Mouse (Mus musculus): ENCODE measurements around the gene Vmn1r116. TPM values are rescaled to one million over a fixed set of nuclear protein-coding genes. Genes with fewer than 3 reads are reported as not detected.
"Not testable (repeated sequence)": the region's sequence is repeated elsewhere in the genome, so short reads cannot be mapped to it uniquely, and the experiment has no call there.

The Vmn1r116 gene
- polyA plus RNA-seq (2015; fragmentation: Nextera tagmentation; extraction: Ambion mirVana) = not detected in 2 replicates

DNA sequence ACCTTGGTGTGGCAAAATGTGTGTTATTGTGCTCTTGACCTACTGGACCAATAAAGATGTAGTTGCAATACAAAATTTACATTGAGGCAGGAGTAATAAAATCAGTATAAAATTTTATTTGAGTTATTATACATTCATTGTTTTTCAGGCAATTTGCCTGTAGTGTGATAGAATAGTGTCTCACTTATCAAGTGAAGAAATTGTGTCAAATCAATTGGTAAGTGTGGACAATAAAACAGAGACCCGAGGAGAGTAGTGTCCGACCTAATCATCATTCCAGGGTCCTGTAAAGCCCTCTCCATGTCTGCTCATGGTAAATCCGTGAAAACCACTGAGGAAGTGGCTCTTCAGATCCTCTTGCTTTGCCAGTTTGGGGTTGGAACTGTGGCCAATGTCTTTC, at the start of gene Vmn1r116:
Vmn1r116 (plus strand) TSS at position 301 of the 400 bp plus-strand sequence.
- H3K27ac ChIP-seq (ENCODE audit: low read length); H3K4me3 ChIP-seq (ENCODE audit: low read length); H3K36me3 ChIP-seq (ENCODE audit: insufficient read depth, low read length); H3K4me1 ChIP-seq (ENCODE audit: insufficient read depth, low read length); ATAC-seq (ENCODE audit: low FRiP score, low TSS enrichment); H3K27me3 ChIP-seq (ENCODE audit: insufficient read depth, low read length); H3K9me3 ChIP-seq (ENCODE audit: low read length); H3K9ac ChIP-seq (replicated peaks; ENCODE audit: low read length); H3K4me2 ChIP-seq (replicated peaks; ENCODE audit: low read depth, low read length): not testable (repeated sequence)
- 56% methylated on average over 2 of the region's 3 CpGs for WGBS

DNA sequence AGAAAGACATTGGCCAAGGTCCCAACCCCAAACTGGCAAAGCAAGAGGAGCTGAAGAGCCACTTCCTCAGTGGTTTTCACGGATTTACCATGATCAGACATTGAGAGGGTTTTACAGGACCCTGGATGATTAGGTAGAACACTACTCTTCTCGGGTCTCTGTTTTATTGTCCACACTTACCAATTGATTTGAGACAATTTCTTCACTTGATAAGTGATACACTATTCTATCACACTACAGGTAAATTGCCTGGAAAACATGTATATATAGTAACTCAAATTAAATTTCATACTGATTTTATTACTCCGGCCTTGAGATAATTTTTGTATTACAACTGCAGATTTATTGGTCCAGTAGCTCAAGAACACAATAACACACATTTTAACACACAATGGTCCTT, 27.2 kb upstream of the Vmn1r116 start, which contains the start of gene Vmn1r115:
Vmn1r115 (minus strand) TSS at position 101 of the 400 bp plus-strand sequence.
- not testable (repeated sequence) for H3K27me3 ChIP-seq (ENCODE audit: insufficient read depth, low read length); H3K9ac ChIP-seq (replicated peaks; ENCODE audit: low read length); H3K4me2 ChIP-seq (replicated peaks; ENCODE audit: low read depth, low read length); H3K36me3 ChIP-seq (ENCODE audit: insufficient read depth, low read length); H3K9me3 ChIP-seq (ENCODE audit: low read length); H3K27ac ChIP-seq (ENCODE audit: low read length); H3K4me3 ChIP-seq (ENCODE audit: low read length); ATAC-seq (ENCODE audit: low FRiP score, low TSS enrichment); H3K4me1 ChIP-seq (ENCODE audit: insufficient read depth, low read length)
- 86% methylated on average over 1 of the region's 3 CpGs for WGBS

DNA sequence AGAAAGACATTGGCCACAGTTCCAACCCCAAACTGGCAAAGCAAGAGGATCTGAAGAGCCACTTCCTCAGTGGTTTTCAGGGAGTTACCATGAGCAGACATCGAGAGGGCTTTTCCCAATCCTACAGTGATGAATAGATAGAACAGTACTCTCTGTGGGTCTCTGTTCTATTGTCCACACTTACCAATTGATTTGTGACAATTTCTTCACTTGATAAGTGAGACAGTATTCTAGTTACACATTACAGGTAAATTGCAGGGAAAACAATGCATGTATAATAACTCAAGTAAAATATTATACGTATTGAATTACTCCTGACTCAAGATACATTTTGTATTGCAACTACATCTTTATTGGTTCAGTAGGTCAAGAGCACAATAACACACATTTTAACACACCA, 12.0 kb downstream of the Vmn1r116 start, which contains the start of gene Vmn1r117:
Vmn1r117 (minus strand) TSS at position 101 of the 400 bp plus-strand sequence.
- H3K4me3 ChIP-seq (ENCODE audit: low read length); H3K9me3 ChIP-seq (ENCODE audit: low read length); H3K27ac ChIP-seq (ENCODE audit: low read length); H3K36me3 ChIP-seq (ENCODE audit: insufficient read depth, low read length); H3K4me2 ChIP-seq (replicated peaks; ENCODE audit: low read depth, low read length); H3K9ac ChIP-seq (replicated peaks; ENCODE audit: low read length); ATAC-seq (ENCODE audit: low FRiP score, low TSS enrichment); H3K27me3 ChIP-seq (ENCODE audit: insufficient read depth, low read length); H3K4me1 ChIP-seq (ENCODE audit: insufficient read depth, low read length): not testable (repeated sequence)
- no CpG with 5 or more reads among the region's 2 CpGs for WGBS

DNA sequence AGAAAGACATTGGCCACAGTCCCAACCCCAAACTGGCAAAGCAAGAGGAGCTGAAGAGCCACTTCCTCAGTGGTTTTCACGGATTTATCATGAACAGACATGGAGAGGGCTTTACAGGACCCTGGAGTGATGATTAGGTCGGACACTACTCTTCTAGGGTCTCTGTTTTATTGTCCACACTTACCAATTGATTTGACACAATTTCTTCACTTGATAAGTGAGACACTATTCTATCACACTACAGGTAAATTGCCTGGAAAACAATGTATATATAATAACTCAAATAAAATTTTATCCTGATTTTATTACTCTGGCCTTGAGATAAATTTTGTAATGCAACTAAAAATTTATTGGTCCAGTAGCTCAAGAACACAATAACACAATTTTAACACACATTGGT, 40.2 kb downstream of the Vmn1r116 start, which contains the start of gene Vmn1r118:
Vmn1r118 (minus strand) TSS at position 101 of the 400 bp plus-strand sequence.
- not testable (repeated sequence) for H3K4me1 ChIP-seq (ENCODE audit: insufficient read depth, low read length); ATAC-seq (ENCODE audit: low FRiP score, low TSS enrichment); H3K9ac ChIP-seq (replicated peaks; ENCODE audit: low read length); H3K27ac ChIP-seq (ENCODE audit: low read length); H3K9me3 ChIP-seq (ENCODE audit: low read length); H3K4me2 ChIP-seq (replicated peaks; ENCODE audit: low read depth, low read length); H3K4me3 ChIP-seq (ENCODE audit: low read length); H3K36me3 ChIP-seq (ENCODE audit: insufficient read depth, low read length); H3K27me3 ChIP-seq (ENCODE audit: insufficient read depth, low read length)
- WGBS = no CpG with 5 or more reads among the region's 2 CpGs

Other genes with a start within 250 kb of the Vmn1r116 start
- gene Vmn1r107, start 203.3 kb upstream of the Vmn1r116 start, polyA plus RNA-seq (2015; fragmentation: Nextera tagmentation; extraction: Ambion mirVana) = not detected in 2 replicates
- gene Vmn1r111, start 169.0 kb upstream of the Vmn1r116 start, polyA plus RNA-seq (2015; fragmentation: Nextera tagmentation; extraction: Ambion mirVana) = not detected in 2 replicates
- not detected in 2 replicates for gene Gm10668, start 141.6 kb upstream of the Vmn1r116 start, polyA plus RNA-seq (2015; fragmentation: Nextera tagmentation; extraction: Ambion mirVana)
- gene Vmn1r112, start 101.1 kb upstream of the Vmn1r116 start, polyA plus RNA-seq (2015; fragmentation: Nextera tagmentation; extraction: Ambion mirVana) = not detected in 2 replicates
- gene Vmn1r113, start 85.0 kb upstream of the Vmn1r116 start, polyA plus RNA-seq (2015; fragmentation: Nextera tagmentation; extraction: Ambion mirVana) = not detected in 2 replicates
- not detected in 2 replicates for gene Vmn1r114, start 60.1 kb upstream of the Vmn1r116 start, polyA plus RNA-seq (2015; fragmentation: Nextera tagmentation; extraction: Ambion mirVana)
- gene Vmn1r115, start 27.3 kb upstream of the Vmn1r116 start, polyA plus RNA-seq (2015; fragmentation: Nextera tagmentation; extraction: Ambion mirVana) = not detected in 2 replicates
- not detected in 2 replicates for gene Vmn1r117, start 11.9 kb downstream of the Vmn1r116 start, polyA plus RNA-seq (2015; fragmentation: Nextera tagmentation; extraction: Ambion mirVana)
- not detected in 2 replicates for gene Vmn1r118, start 40.1 kb downstream of the Vmn1r116 start, polyA plus RNA-seq (2015; fragmentation: Nextera tagmentation; extraction: Ambion mirVana)
- gene Vmn1r119, start 140.2 kb downstream of the Vmn1r116 start, polyA plus RNA-seq (2015; fragmentation: Nextera tagmentation; extraction: Ambion mirVana) = not detected in 2 replicates
- gene Vmn1r120, start 181.5 kb downstream of the Vmn1r116 start, polyA plus RNA-seq (2015; fragmentation: Nextera tagmentation; extraction: Ambion mirVana) = not detected in 2 replicates
- not detected in 2 replicates for gene Vmn1r121, start 226.3 kb downstream of the Vmn1r116 start, polyA plus RNA-seq (2015; fragmentation: Nextera tagmentation; extraction: Ambion mirVana)